Mouse (Mus musculus) lung, embryonic 15.5 days (tissue): ENCODE data around the gene Rpa2. TPM values are rescaled to one million over a fixed set of nuclear protein-coding genes. Genes with fewer than 3 reads are reported as not detected.
"Not testable (repeated sequence)": the region's sequence is repeated elsewhere in the genome, so short reads cannot be mapped to it uniquely, and the experiment has no call there.

Experiments
- ATAC-seq: fragments of 200-750 bp; cut with Nextera tagmentation; 2 replicates; pipeline ENCODE4 v1.8.0; 2017; ENCODE audit warnings: moderate number of reproducible peaks, borderline replicate concordance; ENCODE audit not compliant: low FRiP score, low TSS enrichment; ENCODE audit errors: extremely low read depth
- H3K27ac ChIP-seq: fragments of 300-500 bp; sonication (generic); 2 replicates; pipeline ENCODE4 v1.5.1; 2015; ENCODE audit warnings: moderate library complexity, mild to moderate bottlenecking, inconsistent platforms
- H3K27me3 ChIP-seq: fragments of 300-500 bp; sonication (generic); 2 replicates; pipeline ENCODE4 v1.6.1; 2015; ENCODE audit warnings: inconsistent platforms
- H3K36me3 ChIP-seq: fragments of 300-500 bp; sonication (generic); 2 replicates; pipeline ENCODE4 v1.6.1; 2015; ENCODE audit warnings: inconsistent platforms
- H3K4me1 ChIP-seq: fragments of 300-500 bp; sonication (generic); 2 replicates; pipeline ENCODE4 v1.6.1; 2015; ENCODE audit warnings: inconsistent platforms
- H3K4me2 ChIP-seq: fragments of 300-500 bp; sonication (generic); 2 replicates; pipeline ENCODE4 v1.6.1; 2015; ENCODE audit warnings: inconsistent platforms, mild to moderate bottlenecking, moderate library complexity
- H3K4me3 ChIP-seq: fragments of 300-500 bp; sonication (generic); 2 replicates; pipeline ENCODE4 v1.5.1; 2015; ENCODE audit warnings: mild to moderate bottlenecking, inconsistent platforms
- H3K9ac ChIP-seq: fragments of 300-500 bp; sonication (generic); 2 replicates; pipeline ENCODE4 v1.6.1; 2015; ENCODE audit warnings: inconsistent platforms
- H3K9me3 ChIP-seq: fragments of 300-500 bp; sonication (generic); 2 replicates; pipeline ENCODE4 v1.6.1; 2016; ENCODE audit warnings: inconsistent platforms
- WGBS: fragments of 180-500 bp; shearing (Covaris S2); methylation state at CpG from one replicate; pipeline ENCODE4 v1.1.7; 2015; 5-methylcytosine and 5-hydroxymethylcytosine counted together
- polyA plus RNA-seq: library from polyadenylated mRNA; unstranded; fragments of >200 nt; fragmentation: Nextera tagmentation; extraction: Ambion mirVana; gene quantifications from 2 replicates; pipeline ENCODE4 v1.2.1, GENCODE M21; 2015

Rpa2 gene
- polyA plus RNA-seq, 1 experiment from 2014 or later, result 111 TPM

GRCm38 (mm10) chr4:132746911-132747517 is 21.1 kb upstream of the Rpa2 start:
- Histone ChIP-seq H3K9me3 (no peaks in the 10 kb centered on the region), H3K27me3 (no peaks in the 10 kb centered on the region), H3K36me3 (no peaks in the 10 kb centered on the region), H3K4me1 (0 out of 2 replicates have a peak, but pooled peaks cover 2% of the 10 kb centered on the region), H3K27ac (peak overlapping the region; percentile 55), H3K4me2 (0 out of 2 replicates have a peak overlapping the region, but pooled peaks have one; percentile 39), H3K9ac (no peak overlapping the region), H3K4me3 (no peak overlapping the region)
- 82% methylated on average over 9 of the region's 9 CpGs for WGBS
- no peak for ATAC-seq

GRCm38 (mm10) chr4:132747664-132748259 is 20.4 kb upstream of the Rpa2 start:
- ATAC-seq, result no peak; the same call in 1 of the 2 replicates
- H3K9ac ChIP-seq, result no peak overlapping the region
- WGBS, result 35% methylated on average over 9 of the region's 9 CpGs
- 0 out of 2 replicates have a peak, but pooled peaks cover 2% of the 10 kb centered on the region for H3K4me1 ChIP-seq
- H3K27me3 ChIP-seq, result no peaks in the 10 kb centered on the region
- H3K4me3 ChIP-seq, result 0 out of 2 replicates have a peak overlapping the region, but pooled peaks have one; percentile 6
- no peaks in the 10 kb centered on the region for H3K9me3 ChIP-seq
- H3K4me2 ChIP-seq, result peak overlapping the region; percentile 39
- H3K36me3 ChIP-seq, result no peaks in the 10 kb centered on the region
- peak overlapping the region; percentile 55 for H3K27ac ChIP-seq

DNA sequence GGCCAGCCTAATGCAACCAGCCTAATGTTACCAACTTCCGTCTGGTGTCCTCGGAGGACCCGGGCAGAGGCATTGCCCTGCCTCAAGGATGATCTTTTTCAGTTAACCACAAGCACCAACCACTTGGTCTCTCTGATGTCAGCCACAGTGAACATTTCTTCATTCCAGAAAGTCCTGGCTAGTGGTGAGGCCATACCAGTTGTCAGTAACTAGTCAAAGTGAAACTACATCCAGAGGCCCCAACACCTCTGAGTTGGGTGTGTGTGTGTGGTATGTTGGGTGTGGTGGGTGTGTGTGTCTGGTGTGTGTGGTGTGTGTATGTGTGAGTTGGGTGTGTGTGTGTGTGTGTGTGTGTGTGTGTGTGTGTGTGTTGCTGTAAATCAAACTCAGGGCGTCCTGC is 19.4 kb upstream of the Rpa2 start:
- Histone ChIP-seq H3K4me1 (0 out of 2 replicates have a peak, but pooled peaks cover 2% of the 10 kb centered on the region), H3K4me2 (no peak overlapping the region), H3K27me3 (no peaks in the 10 kb centered on the region), H3K27ac (no peak overlapping the region), H3K9me3 (no peaks in the 10 kb centered on the region), H3K4me3 (no peak overlapping the region), H3K36me3 (no peaks in the 10 kb centered on the region), H3K9ac (no peak overlapping the region)
- no peak for ATAC-seq
- 96% methylated on average over 4 of the region's 4 CpGs for WGBS

DNA sequence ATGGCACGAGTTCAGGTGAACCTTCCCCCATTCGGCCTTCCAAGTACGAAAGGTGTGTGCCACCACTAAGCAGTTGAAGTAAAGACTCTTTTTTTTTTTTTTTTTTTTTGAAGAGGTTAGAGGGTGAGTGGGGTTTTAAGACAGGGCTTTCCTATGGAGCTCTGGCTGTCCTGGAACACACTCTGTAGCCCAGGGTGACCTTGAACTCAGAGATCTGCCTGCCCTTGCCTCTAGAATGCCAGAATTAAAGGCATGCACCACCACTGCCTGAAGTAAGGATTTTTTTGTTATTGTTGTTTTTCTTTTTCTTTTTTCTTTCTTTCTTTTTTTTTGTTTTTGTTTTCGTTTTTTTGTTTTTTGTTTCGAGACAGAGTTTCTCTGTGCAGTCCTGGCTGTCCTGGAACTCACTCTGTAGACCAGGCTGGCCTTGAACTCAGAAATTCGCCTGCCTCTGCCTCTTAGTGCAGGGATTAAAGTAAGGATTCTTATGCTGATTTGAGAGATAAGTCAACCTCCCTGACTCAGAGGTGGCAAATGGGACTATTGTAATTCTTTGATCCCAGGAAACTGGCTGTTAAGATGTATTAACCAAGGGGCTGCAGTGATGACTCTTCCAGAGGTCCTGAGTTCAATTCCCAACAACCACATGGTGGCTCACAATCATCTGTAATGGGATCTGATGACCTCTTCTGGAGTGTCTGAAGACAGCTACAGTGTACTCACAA is 18.7 kb upstream of the Rpa2 start:
- H3K36me3 ChIP-seq, result no peaks in the 10 kb centered on the region
- no peaks in the 10 kb centered on the region for H3K9me3 ChIP-seq
- WGBS, result 77% methylated on average over 6 of the region's 6 CpGs
- no peak overlapping the region for H3K4me3 ChIP-seq
- no peak overlapping the region for H3K27ac ChIP-seq
- ATAC-seq, result no peak
- no peak overlapping the region for H3K4me2 ChIP-seq
- no peak overlapping the region for H3K9ac ChIP-seq
- no peaks in the 10 kb centered on the region for H3K4me1 ChIP-seq
- no peaks in the 10 kb centered on the region for H3K27me3 ChIP-seq

DNA sequence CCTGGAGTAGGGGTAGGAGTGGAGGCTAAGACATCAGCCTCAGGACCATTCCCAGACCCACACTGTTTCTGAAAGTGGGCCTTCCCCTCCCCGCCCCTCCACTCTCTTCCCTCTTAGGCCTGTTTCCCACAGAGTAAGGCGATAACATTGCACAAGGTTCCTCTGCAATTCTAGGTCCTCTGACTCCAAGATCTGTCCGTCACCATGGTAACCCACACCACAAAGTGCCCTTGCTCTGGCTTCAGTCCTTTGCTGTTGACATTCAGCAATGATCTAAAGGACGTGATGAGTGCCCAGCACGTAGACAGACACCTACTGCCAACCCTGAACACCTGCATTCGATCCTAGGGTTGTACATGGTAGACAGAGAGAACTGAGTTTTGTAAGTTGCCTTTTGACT is 15.1 kb upstream of the Rpa2 start:
- no peak for ATAC-seq
- Histone ChIP-seq H3K4me1 (peaks cover 12% of the 10 kb centered on the region; the same call in 1 of the 2 replicates), H3K4me2 (no peak overlapping the region), H3K27me3 (peaks cover 9% of the 10 kb centered on the region; the same call in 1 of the 2 replicates), H3K9me3 (no peaks in the 10 kb centered on the region), H3K27ac (no peak overlapping the region), H3K9ac (no peak overlapping the region), H3K4me3 (no peak overlapping the region), H3K36me3 (no peaks in the 10 kb centered on the region)
- WGBS, result 43% methylated on average over 6 of the region's 6 CpGs

- Histone ChIP-seq H3K4me2 (peak within 1 kb of the TSS; percentile 94), H3K4me1 (peaks cover 12% of the 10 kb centered on the region; the same call in 1 of the 2 replicates), H3K4me3 (peak within 1 kb of the TSS; percentile 48), H3K9ac (peak within 1 kb of the TSS; percentile 52), H3K36me3 (no peaks in the 10 kb centered on the region), H3K27ac (no peak within 1 kb of the TSS), H3K27me3 (peaks cover 12% of the 10 kb centered on the region; the same call in 1 of the 2 replicates), H3K9me3 (no peaks in the 10 kb centered on the region)
- 1% methylated on average over 22 of the region's 22 CpGs for WGBS
- ATAC-seq, result peak; percentile 75; the same call in 1 of the 2 replicates
Observed at GRCm38 (mm10) chr4:132756974-132757373, 11.2 kb upstream of the Rpa2 start, which contains the start of gene Smpdl3b. Gene Smpdl3b (minus strand): TSS chr4:132757252.

- H3K9me3 ChIP-seq, result no peaks in the 10 kb centered on the region
- peak overlapping the region; percentile 94 for H3K4me2 ChIP-seq
- peaks cover 12% of the 10 kb centered on the region; the same call in 1 of the 2 replicates for H3K4me1 ChIP-seq
- 76% methylated on average over 7 of the region's 7 CpGs for WGBS
- no peak overlapping the region for H3K9ac ChIP-seq
- ATAC-seq, result no peak
- H3K27me3 ChIP-seq, result peaks cover 12% of the 10 kb centered on the region; the same call in 1 of the 2 replicates
- H3K4me3 ChIP-seq, result 0 out of 2 replicates have a peak overlapping the region, but pooled peaks have one; percentile 48
- no peak overlapping the region for H3K27ac ChIP-seq
- no peaks in the 10 kb centered on the region for H3K36me3 ChIP-seq
Observed at GRCm38 (mm10) chr4:132757633-132758351, 10.3 kb upstream of the Rpa2 start.

DNA sequence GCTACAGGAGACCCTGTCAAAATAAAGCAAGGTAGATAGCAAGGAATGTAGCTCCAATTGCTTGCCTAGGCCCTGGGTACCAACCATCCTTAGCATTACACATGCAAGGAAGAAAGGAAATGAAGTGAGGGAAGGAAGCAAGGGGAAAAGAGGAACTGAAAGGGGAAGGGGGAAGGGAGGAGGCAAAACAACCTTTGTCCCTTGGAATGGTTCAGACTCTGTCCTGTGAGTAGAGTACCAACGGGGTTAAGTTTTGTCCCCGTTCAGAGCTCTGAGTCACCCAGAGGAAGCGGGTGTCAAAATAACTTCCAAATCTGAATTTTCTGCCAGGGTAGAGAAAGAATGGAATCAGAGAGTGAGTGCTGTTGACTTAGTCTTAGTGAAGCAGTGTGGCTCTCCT is 7.8 kb upstream of the Rpa2 start:
- Histone ChIP-seq H3K4me2 (no peak overlapping the region), H3K4me3 (no peak overlapping the region), H3K27ac (no peak overlapping the region), H3K4me1 (peaks cover 12% of the 10 kb centered on the region; the same call in 1 of the 2 replicates), H3K27me3 (peaks cover 12% of the 10 kb centered on the region; the same call in 1 of the 2 replicates), H3K9ac (no peak overlapping the region), H3K9me3 (no peaks in the 10 kb centered on the region), H3K36me3 (no peaks in the 10 kb centered on the region)
- 44% methylated on average over 3 of the region's 3 CpGs for WGBS
- ATAC-seq, result no peak

DNA sequence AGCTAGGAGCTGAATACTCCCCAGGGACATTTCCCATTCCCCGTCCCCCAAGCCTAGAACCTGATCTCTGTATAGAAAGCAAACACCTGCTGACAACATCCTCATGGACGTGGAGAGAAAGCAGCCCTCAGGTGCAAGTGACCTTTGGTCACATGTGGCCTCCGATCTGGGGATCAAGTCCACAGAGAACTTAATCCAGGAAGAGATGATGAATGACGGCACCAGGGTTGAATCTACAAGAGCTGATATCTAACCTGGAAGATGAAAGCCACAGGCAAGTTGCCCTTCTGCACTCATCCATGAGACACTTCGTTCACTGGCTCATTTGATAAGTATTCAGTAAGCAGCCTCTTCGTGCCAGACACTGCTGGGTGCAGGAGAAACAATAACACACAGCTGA is 5.5 kb upstream of the Rpa2 start:
- 60% methylated on average over 6 of the region's 6 CpGs for WGBS
- no peaks in the 10 kb centered on the region for H3K36me3 ChIP-seq
- no peak overlapping the region for H3K27ac ChIP-seq
- H3K4me3 ChIP-seq, result no peak overlapping the region
- H3K4me2 ChIP-seq, result no peak overlapping the region
- no peaks in the 10 kb centered on the region for H3K9me3 ChIP-seq
- no peak for ATAC-seq
- no peak overlapping the region for H3K9ac ChIP-seq
- peaks cover 6% of the 10 kb centered on the region; the same call in 1 of the 2 replicates for H3K27me3 ChIP-seq
- peaks cover 2% of the 10 kb centered on the region for H3K4me1 ChIP-seq

GRCm38 (mm10) chr4:132763125-132763524 is 5.0 kb upstream of the Rpa2 start:
- H3K36me3 ChIP-seq, H3K27me3 ChIP-seq, H3K4me3 ChIP-seq, ATAC-seq, H3K27ac ChIP-seq, H3K4me2 ChIP-seq, H3K9me3 ChIP-seq, H3K4me1 ChIP-seq, H3K9ac ChIP-seq: not testable (repeated sequence)
- 80% methylated on average over 3 of the region's 3 CpGs for WGBS

DNA sequence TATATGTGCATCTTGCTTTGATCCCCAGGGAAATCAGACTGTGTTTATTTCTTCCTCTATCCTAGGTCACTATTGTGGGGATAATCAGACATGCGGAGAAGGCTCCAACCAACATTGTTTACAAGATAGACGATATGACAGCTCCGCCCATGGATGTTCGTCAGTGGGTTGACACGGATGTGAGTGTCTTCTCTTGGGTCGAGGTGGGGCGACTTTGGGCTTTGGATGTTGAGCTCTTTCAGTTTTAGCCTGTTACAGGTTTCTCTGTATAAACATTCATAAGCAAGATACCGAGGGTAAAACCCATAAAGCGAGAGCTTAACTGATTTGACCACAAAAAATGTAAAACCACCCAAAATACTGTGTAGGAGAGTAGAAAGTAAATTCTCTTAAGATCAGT is 3.6 kb downstream of the Rpa2 start:
- Histone ChIP-seq H3K36me3 (peaks cover 65% of the 10 kb centered on the region), H3K4me2 (no peak overlapping the region), H3K4me1 (peaks cover 11% of the 10 kb centered on the region), H3K9me3 (no peaks in the 10 kb centered on the region), H3K4me3 (no peak overlapping the region), H3K27ac (no peak overlapping the region), H3K9ac (no peak overlapping the region), H3K27me3 (no peaks in the 10 kb centered on the region)
- 73% methylated on average over 9 of the region's 9 CpGs for WGBS
- no peak for ATAC-seq
